Mouse (Mus musculus) kidney, adult 2 months (tissue): ENCODE data around the gene Atg7.

Source experiments
- CTCF ChIP-seq: fragments of 200-500 bp; conservative IDR thresholded peaks from 2 replicates; pipeline ENCODE4 v1.5.1; 2011; ENCODE audit warnings: low read depth, mild to moderate bottlenecking, control low read depth, low read length, moderate library complexity, mixed read lengths; ENCODE audit not compliant: insufficient read depth, insufficient read length
- POLR2A ChIP-seq: fragments of 200-500 bp; IDR thresholded peaks from one replicate; pipeline ENCODE4 v1.6.1; 2011; ENCODE audit warnings: low read depth, low read length, control low read depth

DNA sequence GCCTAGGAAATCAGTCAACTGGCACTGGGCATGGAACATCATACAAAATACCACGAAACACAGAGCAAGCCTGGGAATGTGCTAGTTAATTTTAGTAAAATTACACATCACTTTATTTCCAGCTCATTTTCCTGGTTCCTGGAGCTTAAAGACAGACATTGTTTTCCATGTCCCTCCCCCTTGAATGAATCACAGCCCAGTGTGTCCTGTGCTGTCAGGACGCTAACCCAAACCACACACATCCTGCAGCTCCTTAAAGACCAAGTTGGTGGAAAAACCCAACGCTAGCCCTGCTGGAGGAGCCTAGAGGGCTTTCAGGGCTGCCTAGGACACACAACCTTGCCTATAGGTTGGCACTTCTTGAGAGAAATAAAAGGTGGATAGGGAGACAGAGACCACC is 223.2 kb downstream of the Atg7 start:
- TF ChIP-seq CTCF = no peak
- no peak for TF ChIP-seq POLR2A
